Mouse (Mus musculus) kidney, adult 2 months (tissue): ENCODE results near the gene Gm4981. TPM values are rescaled to one million over a fixed set of nuclear protein-coding genes. Genes with fewer than 3 reads are reported as not detected.
A peak's percentile ranks its signal among the peaks of the same experiment; 100 is the strongest.
"Not testable (repeated sequence)": the region's sequence is repeated elsewhere in the genome, so short reads cannot be mapped to it uniquely, and the experiment has no call there.

ENCODE experiments used
- DNase-seq: peaks from one replicate; pipeline ENCODE4 v3.0.0; 2021
- H3K27ac ChIP-seq: fragments of 200-500 bp; 2 replicates; pipeline ENCODE4 v1.5.1; 2012; ENCODE audit warnings: low read depth, low read length, control low read depth, inconsistent platforms; ENCODE audit not compliant: insufficient read depth
- H3K27me3 ChIP-seq: fragments of 200-500 bp; replicated peaks from 2 replicates; pipeline ENCODE4 v1.6.1; 2012; ENCODE audit warnings: mild to moderate bottlenecking, moderate library complexity, low read length, inconsistent platforms; ENCODE audit not compliant: control insufficient read depth, insufficient read depth
- H3K36me3 ChIP-seq: fragments of 200-500 bp; 2 replicates; pipeline ENCODE4 v1.6.1; 2012; ENCODE audit warnings: mild to moderate bottlenecking, moderate library complexity, low read length, inconsistent platforms; ENCODE audit not compliant: control insufficient read depth, insufficient read depth
- H3K4me1 ChIP-seq: fragments of 200-500 bp; 2 replicates; pipeline ENCODE4 v1.6.1; 2011; ENCODE audit warnings: low read length; ENCODE audit not compliant: control insufficient read depth, insufficient read depth
- H3K4me3 ChIP-seq: fragments of 200-500 bp; 2 replicates; pipeline ENCODE4 v1.5.1; 2011; ENCODE audit warnings: mild to moderate bottlenecking, low read depth, low read length, control low read depth; ENCODE audit not compliant: insufficient read depth
- CTCF ChIP-seq: fragments of 200-500 bp; conservative IDR thresholded peaks from 2 replicates; pipeline ENCODE4 v1.5.1; 2011; ENCODE audit warnings: low read depth, mild to moderate bottlenecking, control low read depth, low read length, moderate library complexity, mixed read lengths; ENCODE audit not compliant: insufficient read depth, insufficient read length
- POLR2A ChIP-seq: fragments of 200-500 bp; IDR thresholded peaks from one replicate; pipeline ENCODE4 v1.6.1; 2011; ENCODE audit warnings: low read depth, low read length, control low read depth
- WGBS: fragments of 180-500 bp; shearing (Covaris S2); methylation state at CpG from one replicate; pipeline ENCODE4 v1.1.7; 2018; 5-methylcytosine and 5-hydroxymethylcytosine counted together
- polyA plus RNA-seq: library from polyadenylated mRNA; depleted of rRNA; stranded (reverse); fragments of >200 nt; gene quantifications from 2 replicates; pipeline ENCODE4 v1.2.3, GENCODE M21; 2012

Gene Gm4981
- polyA plus RNA-seq, 1 experiment: not detected

DNA sequence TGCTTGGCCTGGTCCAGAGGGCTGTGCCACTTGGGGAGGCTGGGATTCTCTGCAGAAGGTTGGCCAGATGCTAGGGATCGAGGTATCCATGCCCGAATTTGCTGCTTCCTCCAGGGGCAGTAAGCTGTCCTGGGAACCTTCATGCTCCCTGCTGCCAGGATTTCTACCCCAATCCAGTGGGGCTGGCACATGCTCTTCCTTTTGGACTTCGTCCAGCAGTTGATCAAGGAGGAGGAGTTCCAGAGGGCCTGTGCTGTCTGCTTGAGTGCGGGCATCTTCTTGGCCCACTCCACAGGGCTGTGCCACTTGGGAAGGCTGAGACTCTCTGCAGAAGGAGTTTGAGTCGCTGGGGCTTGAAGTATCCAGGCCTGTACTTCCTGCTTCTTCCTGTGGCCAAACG, 13.3 kb downstream of the Gm4981 start:
- not testable (repeated sequence) for H3K4me3 ChIP-seq, DNase-seq, H3K36me3 ChIP-seq, H3K27ac ChIP-seq, H3K27me3 ChIP-seq, H3K4me1 ChIP-seq
- WGBS: 83% methylated on average over 4 of the region's 6 CpGs

DNA sequence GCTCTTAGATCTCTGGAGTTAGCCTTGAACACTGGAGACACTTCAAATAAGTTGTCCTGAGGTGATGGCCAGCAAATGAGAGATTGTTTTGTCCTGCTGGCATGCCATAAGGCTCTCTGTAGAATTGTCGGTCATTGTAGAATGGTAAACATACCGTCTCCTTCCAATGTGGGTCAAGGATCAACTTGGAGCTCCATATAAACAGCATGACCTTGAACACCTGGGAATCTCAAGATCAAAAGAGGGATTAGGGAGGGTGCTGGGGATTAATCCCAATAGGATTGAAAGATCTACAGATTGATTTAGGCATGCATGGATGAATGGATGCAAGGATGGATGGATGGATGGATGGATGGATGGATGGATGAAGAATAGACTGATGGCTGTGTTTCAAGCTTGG, 14.9 kb downstream of the Gm4981 start:
- WGBS: 94% methylated on average over 2 of the region's 2 CpGs
- DNase-seq: peak; percentile 64

DNA sequence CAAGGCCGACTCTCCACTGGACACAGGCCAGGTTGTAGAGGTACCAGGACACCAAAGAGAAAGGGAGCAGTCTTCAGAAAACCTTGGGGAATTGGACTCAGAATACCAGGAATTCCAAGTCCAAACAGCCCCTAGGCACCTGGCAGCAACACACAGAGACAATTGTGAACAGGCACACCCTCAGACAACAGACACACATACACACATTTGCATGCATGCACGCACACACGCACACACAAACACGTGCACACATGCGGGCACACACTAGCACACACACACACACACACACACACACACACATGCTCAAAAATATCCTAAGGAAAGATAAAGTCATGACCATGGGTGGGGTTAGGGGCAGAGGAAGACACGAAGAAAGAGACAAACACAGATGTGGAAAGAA, 15.8 kb downstream of the Gm4981 start:
- WGBS: 78% methylated on average over 6 of the region's 6 CpGs

More for the DNA sequence above, 14.9 kb downstream of the Gm4981 start:
- H3K27me3 ChIP-seq, H3K4me1 ChIP-seq, H3K36me3 ChIP-seq, H3K4me3 ChIP-seq, H3K27ac ChIP-seq: not testable (repeated sequence)

DNA sequence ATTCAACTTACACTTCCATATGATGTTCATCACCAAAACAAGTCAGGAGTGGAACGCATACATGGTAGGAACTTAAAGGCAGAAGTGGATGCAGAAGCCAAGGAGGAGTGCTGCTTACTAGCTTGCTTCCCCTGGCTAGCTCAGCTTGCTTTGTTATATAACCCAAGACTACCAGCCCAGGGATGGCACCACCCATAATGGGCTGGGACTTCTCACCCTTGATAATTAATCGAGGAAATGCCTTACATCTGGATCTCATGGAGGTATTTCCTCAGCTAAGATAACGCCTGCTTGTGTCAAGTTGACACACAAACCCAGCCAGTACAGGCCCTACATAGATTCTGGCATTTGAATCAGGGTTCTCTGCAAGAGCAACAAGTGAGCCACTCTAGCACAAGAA, 19.1 kb downstream of the Gm4981 start:
- WGBS: 84% methylated on average over 3 of the region's 3 CpGs
- H3K27ac ChIP-seq: no peak overlapping the region
- no peaks in the 10 kb centered on the region for H3K4me1 ChIP-seq
- no peaks in the 10 kb centered on the region for H3K36me3 ChIP-seq
- no peaks in the 10 kb centered on the region for H3K27me3 ChIP-seq
- TF ChIP-seq CTCF (no peak), POLR2A (no peak)
- peak; percentile 29 for DNase-seq
- H3K4me3 ChIP-seq: no peak overlapping the region

More for the DNA sequence above, 15.8 kb downstream of the Gm4981 start:
- Histone ChIP-seq H3K27ac (no peak overlapping the region), H3K4me3 (no peak overlapping the region), H3K4me1 (no peaks in the 10 kb centered on the region), H3K36me3 (no peaks in the 10 kb centered on the region), H3K27me3 (no peaks in the 10 kb centered on the region)
- no peak for DNase-seq
- TF ChIP-seq CTCF (no peak), POLR2A (no peak)

DNA sequence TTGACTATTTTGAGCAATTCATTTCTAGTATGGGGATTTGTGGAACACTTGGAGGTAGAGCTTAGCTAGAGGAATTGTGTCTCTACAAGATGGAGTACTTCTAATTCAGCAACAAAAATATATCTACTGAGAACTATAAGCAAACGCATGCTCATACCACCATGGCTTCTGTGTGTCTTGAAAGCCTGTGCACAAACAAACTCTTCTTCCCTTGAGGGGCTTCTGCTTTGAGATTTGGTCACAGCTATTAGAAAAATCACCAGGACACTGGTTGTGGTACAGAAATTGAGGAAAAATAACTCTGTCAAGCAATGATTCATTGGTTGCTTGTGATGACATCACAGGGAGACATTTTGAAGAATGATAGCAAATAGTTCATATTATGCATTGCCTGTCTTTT, 21.1 kb downstream of the Gm4981 start:
- no peaks in the 10 kb centered on the region for H3K36me3 ChIP-seq
- H3K27me3 ChIP-seq: no peaks in the 10 kb centered on the region
- no peaks in the 10 kb centered on the region for H3K4me1 ChIP-seq
- H3K4me3 ChIP-seq: no peak overlapping the region
- TF ChIP-seq CTCF (no peak), POLR2A (no peak)
- 87% methylated on average over 1 of the region's 1 CpGs for WGBS
- no peak for DNase-seq
- no peak overlapping the region for H3K27ac ChIP-seq

DNA sequence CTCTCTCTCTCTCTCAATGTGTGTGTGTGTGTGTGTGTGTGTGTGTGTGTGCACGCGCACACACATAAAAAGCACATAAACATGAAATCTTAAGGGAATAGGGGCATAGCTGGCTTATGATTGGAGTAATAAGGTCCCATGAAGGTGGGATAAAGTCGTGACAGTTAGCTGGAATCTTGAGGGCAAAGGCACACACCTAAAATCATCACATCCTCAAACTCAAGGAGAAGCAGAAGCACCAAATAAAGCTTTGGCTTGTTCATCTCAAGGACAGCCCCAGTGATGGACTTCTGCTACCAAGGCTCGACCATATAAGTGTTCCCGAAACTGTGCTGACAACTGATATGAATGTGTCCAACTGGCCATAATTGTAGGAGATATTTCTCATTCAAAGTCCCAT, 21.6 kb downstream of the Gm4981 start:
- peak; percentile 25 for DNase-seq
- Histone ChIP-seq H3K36me3 (no peaks in the 10 kb centered on the region), H3K27me3 (no peaks in the 10 kb centered on the region), H3K4me3 (no peak overlapping the region), H3K27ac (no peak overlapping the region), H3K4me1 (no peaks in the 10 kb centered on the region)
- TF ChIP-seq POLR2A: no peak
- no peak for TF ChIP-seq CTCF
- WGBS: 84% methylated on average over 5 of the region's 5 CpGs

DNA sequence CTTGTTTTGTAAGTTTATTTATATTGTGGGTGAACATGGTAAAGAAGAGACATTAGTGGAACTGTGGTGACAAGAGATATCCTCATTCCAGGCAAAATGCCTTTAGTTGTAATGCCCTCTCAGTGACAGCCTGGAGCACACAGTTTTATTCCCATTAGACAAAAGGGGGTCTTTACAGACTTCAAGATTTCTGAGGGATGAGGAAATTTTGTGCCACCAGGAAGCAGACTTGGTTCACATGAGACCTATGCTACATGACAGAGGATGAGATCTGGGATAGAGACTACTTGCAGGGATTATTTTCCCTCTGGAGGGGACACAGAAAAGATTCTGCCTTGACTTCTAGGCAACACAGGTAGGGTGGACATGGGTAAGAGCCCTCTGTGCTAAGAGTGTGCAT, 22.0 kb downstream of the Gm4981 start:
- no peak for DNase-seq
- no peaks in the 10 kb centered on the region for H3K27me3 ChIP-seq
- no peaks in the 10 kb centered on the region for H3K36me3 ChIP-seq
- H3K4me3 ChIP-seq: no peak overlapping the region
- TF ChIP-seq POLR2A: no peak
- TF ChIP-seq CTCF: no peak
- no peak overlapping the region for H3K27ac ChIP-seq
- no peaks in the 10 kb centered on the region for H3K4me1 ChIP-seq

DNA sequence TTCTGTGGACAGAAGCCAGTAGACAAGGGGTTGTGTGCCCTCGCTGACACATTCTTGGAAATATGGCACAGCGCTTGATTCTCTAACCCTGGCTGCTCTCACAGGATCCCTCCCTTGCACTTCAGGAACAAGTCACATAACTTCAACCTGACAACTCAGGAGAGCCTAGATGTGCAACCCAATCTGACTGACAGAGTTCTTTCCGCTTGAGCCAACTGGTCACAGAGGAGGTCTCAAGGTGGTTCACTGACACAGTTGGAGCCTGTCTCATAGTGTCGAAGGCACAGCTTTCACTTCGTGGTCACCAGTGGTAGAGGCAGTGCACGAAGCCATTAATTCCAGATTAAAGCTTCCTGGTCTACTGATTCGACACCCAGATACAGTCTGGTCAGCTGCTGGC, 24.3 kb downstream of the Gm4981 start:
- TF ChIP-seq POLR2A (no peak), CTCF (no peak)
- H3K4me1 ChIP-seq: no peaks in the 10 kb centered on the region
- H3K4me3 ChIP-seq: no peak overlapping the region
- DNase-seq: peak; percentile 23
- no peaks in the 10 kb centered on the region for H3K27me3 ChIP-seq
- no peak overlapping the region for H3K27ac ChIP-seq
- 70% methylated on average over 7 of the region's 7 CpGs for WGBS
- no peaks in the 10 kb centered on the region for H3K36me3 ChIP-seq
